Mouse (Mus musculus) bone marrow macrophage, adult 2 months (primary cell): Measurements from ENCODE around the gene Gm28042. TPM values are rescaled to one million over a fixed set of nuclear protein-coding genes. Genes with fewer than 3 reads are reported as not detected.
A peak's percentile ranks its signal among the peaks of the same experiment; 100 is the strongest.

ENCODE experiments used
- H3K27ac ChIP-seq: 2 replicates; pipeline ENCODE4 v1.5.1; 2012; ENCODE audit warnings: low read depth, low read length; ENCODE audit not compliant: insufficient read depth
- H3K4me1 ChIP-seq: 2 replicates; pipeline ENCODE4 v1.6.1; 2012; ENCODE audit warnings: low read length; ENCODE audit not compliant: control insufficient read depth, insufficient read depth
- H3K4me3 ChIP-seq: 2 replicates; pipeline ENCODE4 v1.5.1; 2012; ENCODE audit warnings: mild to moderate bottlenecking, low read length, moderate library complexity; ENCODE audit not compliant: insufficient read depth
- CTCF ChIP-seq: IDR thresholded peaks from 2 replicates; pipeline ENCODE4 v1.5.1; 2012; ENCODE audit warnings: low read depth, mild to moderate bottlenecking, low read length, moderate library complexity
- POLR2A ChIP-seq: IDR thresholded peaks from 2 replicates; pipeline ENCODE4 v1.6.1; 2012; ENCODE audit warnings: mild to moderate bottlenecking, low read depth, low read length, borderline replicate concordance
- polyA plus RNA-seq: library from polyadenylated mRNA; stranded (reverse); fragments of >200 nt; gene quantifications from 2 replicates; pipeline ENCODE4 v1.2.4, GENCODE M21; 2012; ENCODE audit not compliant: missing spikeins, insufficient read depth, insufficient read length

Gene Gm28042
- polyA plus RNA-seq, 1 experiment, result 0.25 TPM

DNA sequence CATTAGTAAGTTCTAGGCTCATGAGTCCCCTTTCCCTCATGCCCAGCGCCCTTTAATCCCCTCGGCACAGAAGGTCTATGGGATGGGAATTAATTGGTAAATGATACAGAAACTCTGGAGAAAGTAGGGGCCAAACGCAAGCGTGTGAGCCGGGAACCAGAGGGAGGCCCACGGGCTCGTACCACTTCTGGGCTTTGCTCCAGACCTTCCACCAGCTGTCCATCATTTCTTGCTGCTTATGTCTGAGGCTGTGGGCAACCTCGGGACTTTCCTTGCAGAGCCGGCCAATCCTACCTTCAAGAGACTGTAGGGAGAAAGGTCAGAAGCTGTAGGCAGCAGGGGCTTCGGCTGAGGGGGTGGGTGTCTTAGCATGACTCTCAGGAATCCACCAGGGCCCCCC lies 28.6 kb downstream of the Gm28042 start:
- no peaks in the 10 kb centered on the region for H3K4me1 ChIP-seq
- no peak overlapping the region for H3K4me3 ChIP-seq
- no peak for TF ChIP-seq CTCF
- TF ChIP-seq POLR2A, result no peak
- H3K27ac ChIP-seq, result no peak overlapping the region

DNA sequence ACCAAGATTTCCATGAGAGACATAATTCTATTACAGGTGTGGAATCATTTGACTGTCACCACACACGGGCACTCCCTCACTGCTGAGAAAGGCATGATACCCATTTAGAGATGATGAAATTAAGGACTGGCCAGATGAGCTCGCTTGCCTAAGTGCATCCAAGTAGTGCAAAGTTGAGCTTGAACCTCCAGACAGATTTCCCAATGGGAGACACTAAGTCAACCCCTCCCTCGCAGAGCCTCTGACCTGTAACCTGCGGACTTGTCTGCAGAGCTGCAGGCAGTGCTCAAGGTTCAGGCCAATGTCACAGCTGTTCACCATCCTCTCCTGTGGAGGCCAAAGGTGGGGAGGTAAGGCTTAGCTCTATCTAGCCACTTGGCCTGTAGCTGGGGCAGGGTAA lies 31.5 kb downstream of the Gm28042 start:
- Histone ChIP-seq H3K27ac (no peak overlapping the region), H3K4me3 (no peak overlapping the region), H3K4me1 (no peaks in the 10 kb centered on the region)
- no peak for TF ChIP-seq CTCF
- no peak for TF ChIP-seq POLR2A

DNA sequence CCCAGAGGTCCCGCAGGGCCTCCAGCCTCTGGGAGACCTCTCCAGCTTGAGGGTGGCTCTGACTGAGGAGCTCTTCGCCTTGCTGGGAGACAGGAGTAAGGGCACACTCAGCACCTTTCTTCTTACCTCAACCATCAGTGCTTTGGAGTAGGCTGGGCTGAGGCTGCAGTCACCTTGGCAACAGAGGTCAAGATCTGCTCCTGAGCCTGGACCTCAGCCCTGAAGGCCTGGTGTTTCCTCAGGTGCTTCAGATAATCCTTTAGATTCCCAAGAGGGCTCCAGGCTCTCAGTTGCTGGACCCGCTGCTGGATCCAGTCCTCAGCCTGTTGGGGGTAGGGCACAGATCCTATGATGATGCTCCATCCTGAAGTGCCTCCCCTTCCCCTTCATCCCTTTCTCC lies 32.2 kb downstream of the Gm28042 start:
- Histone ChIP-seq H3K27ac (no peak overlapping the region), H3K4me1 (no peaks in the 10 kb centered on the region), H3K4me3 (no peak overlapping the region)
- no peak for TF ChIP-seq CTCF
- TF ChIP-seq POLR2A, result no peak

DNA sequence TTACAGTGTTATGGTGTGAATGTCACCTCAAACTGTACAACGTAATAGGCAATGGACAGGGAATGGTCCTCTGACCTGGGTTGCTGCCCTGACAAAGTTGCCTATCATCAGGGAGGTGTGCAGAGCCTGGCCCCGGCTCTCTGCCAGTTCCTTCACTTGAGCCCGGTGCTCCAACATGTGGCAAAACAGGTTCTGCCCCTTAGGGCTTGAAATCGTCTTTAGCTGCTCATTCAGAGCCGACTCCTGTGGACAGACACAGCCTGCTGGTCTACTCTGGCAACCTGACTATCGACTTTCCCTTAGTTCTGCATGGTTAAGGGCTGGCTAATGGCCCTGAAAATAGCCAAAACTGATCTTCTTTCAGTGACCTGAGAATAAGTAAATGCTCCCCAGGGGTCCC lies 32.9 kb downstream of the Gm28042 start:
- no peak for TF ChIP-seq POLR2A
- no peak for TF ChIP-seq CTCF
- no peaks in the 10 kb centered on the region for H3K4me1 ChIP-seq
- H3K4me3 ChIP-seq, result no peak overlapping the region
- H3K27ac ChIP-seq, result no peak overlapping the region

DNA sequence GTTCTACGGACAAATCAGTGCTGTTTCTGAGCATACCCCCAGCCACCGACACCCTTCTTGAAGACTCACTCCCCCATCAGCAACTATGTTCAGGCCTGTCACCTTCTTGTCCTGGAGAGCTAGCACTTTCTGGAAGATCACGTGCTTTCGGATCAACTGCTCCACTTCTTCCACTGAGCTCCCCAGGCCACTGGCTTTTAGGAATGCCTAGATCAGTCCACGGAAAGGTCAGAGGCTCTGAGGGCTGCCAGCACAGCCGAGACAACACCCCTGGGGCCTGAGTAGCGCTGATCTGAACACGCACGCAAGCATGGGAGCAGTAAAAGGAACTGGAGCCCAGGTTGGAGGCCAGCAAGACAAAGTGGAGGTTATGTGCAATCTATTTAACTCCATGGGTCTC lies 33.4 kb downstream of the Gm28042 start:
- TF ChIP-seq POLR2A, result no peak
- TF ChIP-seq CTCF, result no peak
- Histone ChIP-seq H3K27ac (no peak overlapping the region), H3K4me3 (no peak overlapping the region), H3K4me1 (no peaks in the 10 kb centered on the region)

DNA sequence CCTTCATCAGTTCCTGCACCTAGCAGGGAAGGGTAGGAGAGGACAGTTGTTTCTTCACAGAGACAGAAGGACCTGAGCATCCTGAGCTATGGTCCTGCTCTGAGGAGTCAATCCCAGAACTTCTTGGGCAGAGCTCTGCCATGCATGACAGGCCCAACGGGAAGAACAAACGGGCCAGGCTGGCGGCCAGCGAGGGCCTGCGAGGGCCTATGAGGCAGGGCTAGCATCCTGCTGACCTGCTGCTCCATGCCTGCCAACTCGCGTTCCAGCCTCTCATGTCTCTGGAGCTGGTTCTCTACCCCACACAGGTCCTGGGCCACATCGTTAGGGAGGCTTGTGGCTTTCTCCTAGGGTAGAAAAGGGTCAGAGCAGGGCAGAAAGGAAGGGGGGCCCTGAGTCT lies 35.0 kb downstream of the Gm28042 start:
- Histone ChIP-seq H3K4me1 (no peaks in the 10 kb centered on the region), H3K4me3 (no peak overlapping the region), H3K27ac (no peak overlapping the region)
- TF ChIP-seq CTCF (no peak), POLR2A (no peak)

DNA sequence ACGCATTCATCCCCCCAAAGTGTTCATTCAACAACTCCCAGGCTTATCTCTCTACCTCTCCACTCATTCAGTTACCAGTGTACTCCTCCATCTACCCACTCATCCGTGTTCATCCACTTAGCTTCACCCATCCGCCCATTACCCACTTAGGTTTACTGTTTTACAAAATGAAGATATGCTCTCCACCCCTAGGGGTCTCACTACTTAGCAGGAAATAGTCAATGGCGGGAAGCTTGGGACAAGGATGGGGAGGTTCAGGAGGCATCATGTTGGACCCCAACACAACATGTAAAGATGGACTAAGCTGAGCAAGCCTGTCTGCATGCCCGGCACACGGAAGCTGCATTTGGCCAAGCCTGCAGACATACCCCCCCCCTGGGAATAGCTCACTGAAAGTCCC lies 37.3 kb downstream of the Gm28042 start:
- no peak overlapping the region for H3K27ac ChIP-seq
- no peaks in the 10 kb centered on the region for H3K4me1 ChIP-seq
- TF ChIP-seq POLR2A (no peak), CTCF (no peak)
- H3K4me3 ChIP-seq, result no peak overlapping the region

DNA sequence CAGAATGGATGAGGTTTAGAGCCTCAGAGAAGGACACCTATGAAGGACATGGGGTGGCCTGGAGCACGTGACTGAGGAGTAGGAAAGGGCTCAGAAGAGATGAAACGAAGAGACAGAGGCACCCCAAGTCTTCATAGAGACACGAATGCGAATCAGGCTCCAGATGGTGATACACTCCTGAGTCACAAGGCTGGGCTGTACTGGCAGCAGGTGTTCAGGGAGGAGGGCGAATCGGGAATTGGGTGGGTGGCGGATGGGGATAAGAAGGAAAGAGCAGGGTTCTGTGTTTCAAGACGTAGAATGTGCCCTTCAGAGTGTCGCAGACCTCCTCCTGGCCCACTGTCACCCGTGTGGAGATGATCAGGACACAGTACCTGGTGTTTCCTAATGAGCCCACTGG lies 38.0 kb downstream of the Gm28042 start:
- H3K4me1 ChIP-seq, result no peaks in the 10 kb centered on the region
- no peak overlapping the region for H3K27ac ChIP-seq
- TF ChIP-seq POLR2A (no peak), CTCF (no peak)
- no peak overlapping the region for H3K4me3 ChIP-seq

DNA sequence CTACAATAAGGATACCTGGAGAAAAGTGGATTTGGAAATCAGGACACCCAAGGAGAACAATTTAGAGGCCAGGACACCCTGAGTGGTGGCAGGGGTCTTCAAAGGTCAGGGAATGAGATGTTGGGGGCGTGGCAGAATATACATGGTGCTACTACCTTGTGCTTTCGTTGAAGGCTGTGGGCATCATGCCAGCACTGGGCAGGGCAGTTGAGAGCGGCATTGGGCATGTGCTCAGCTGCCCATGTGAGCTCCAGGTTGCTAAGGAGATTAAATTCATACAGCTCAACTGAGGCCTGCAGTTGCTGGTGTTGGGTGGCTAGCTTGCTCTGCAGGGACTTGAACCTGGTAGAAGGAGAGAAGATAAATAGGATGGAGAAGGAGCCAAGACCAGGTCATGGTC lies 38.9 kb downstream of the Gm28042 start:
- Histone ChIP-seq H3K27ac (no peak overlapping the region), H3K4me3 (no peak overlapping the region), H3K4me1 (no peaks in the 10 kb centered on the region)
- TF ChIP-seq CTCF, result no peak
- no peak for TF ChIP-seq POLR2A

DNA sequence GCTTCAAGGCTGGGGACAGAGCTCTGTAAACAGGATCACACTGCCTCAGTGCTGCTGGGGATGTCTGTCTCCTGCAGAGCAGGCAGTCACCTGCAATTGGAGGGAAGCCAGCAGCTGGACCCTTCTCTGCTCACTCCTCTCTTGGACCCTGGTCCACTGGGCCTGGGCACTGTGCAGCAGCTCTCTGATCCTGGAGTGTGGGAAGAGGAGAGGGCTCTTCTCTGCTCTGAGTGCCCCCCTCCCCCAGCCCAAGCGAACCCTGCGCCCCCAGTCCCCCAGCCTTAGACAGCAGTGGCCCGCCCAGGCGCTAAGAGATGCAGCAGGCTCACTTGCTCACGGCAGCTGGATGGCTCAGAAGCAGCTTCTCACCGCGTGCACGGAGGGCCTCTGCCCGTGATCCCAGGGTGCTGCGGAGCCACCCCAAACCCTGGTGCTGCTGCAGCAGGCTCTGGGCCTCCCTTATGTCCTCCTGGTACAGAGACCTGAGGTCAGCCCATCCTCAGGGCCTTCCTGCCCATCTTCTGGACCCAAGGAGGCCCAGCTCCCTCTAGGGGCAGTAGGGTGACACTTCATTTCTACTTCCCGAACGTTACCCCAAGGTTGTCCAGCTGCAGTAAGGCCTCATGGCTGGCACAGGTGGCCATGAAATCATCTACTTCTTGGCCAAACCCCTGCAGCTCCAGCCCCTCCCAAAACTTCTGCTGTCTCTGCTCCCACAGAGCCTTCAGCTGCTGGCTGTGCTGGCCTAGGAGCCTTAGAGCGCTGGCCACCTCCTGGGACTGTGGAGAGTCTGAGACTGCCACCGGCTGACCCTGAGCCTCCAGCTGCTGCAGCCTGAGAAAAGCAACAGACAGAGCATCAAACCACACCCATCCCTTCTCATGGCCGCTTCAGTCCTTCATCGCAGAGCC lies 41.5 kb downstream of the Gm28042 start:
- H3K4me1 ChIP-seq, result 0 out of 2 replicates have a peak, but pooled peaks cover 2% of the 10 kb centered on the region
- no peak overlapping the region for H3K4me3 ChIP-seq
- peak; percentile 28 for TF ChIP-seq CTCF
- TF ChIP-seq POLR2A, result no peak
- H3K27ac ChIP-seq, result no peak overlapping the region
